Mouse (Mus musculus) adrenal gland (tissue): ENCODE measurements around the gene Pus3.
"Not testable (repeated sequence)": the region's sequence is repeated elsewhere in the genome, so short reads cannot be mapped to it uniquely, and the experiment has no call there.

Experiments
- intact Hi-C: fragments of 180-260 bp; cut with DNase I; formaldehyde crosslinking; loops from one replicate; pipeline ENCODE4 v1.15.1; 2025

Pus3 gene

GRCm38 (mm10) chr9:35616784-35617183, 58.4 kb downstream of the Pus3 start:
- intact Hi-C loops = not testable (repeated sequence)
